Mouse (Mus musculus) liver, adult 2 months (tissue): ENCODE data around the gene Pfkl.

Experiments
- CTCF ChIP-seq: fragments of 200-500 bp; IDR thresholded peaks from 2 replicates; pipeline ENCODE4 v1.5.1; 2011; ENCODE audit warnings: low read depth, low read length, control low read depth
- POLR2A ChIP-seq: fragments of 200-500 bp; IDR thresholded peaks from 2 replicates; pipeline ENCODE4 v1.6.1; 2011; ENCODE audit warnings: low read length, control low read depth; ENCODE audit not compliant: insufficient read depth; ENCODE audit errors: extremely low read depth

GRCm38 (mm10) chr10:78019291-78019690, 9.4 kb upstream of the Pfkl start:
- TF ChIP-seq CTCF: no peak
- TF ChIP-seq POLR2A: no peak
